Mouse (Mus musculus) lung, embryonic 14.5 days (tissue): ENCODE results near the gene Pcp4l1. TPM values are rescaled to one million over a fixed set of nuclear protein-coding genes. Genes with fewer than 3 reads are reported as not detected.

Experiments used
- ATAC-seq: fragments of 200-750 bp; cut with Nextera tagmentation; 2 replicates; pipeline ENCODE4 v1.8.0; 2017; ENCODE audit warnings: mild to moderate bottlenecking, moderate TSS enrichment, moderate library complexity; ENCODE audit not compliant: insufficient read depth
- DNase-seq: peaks from one replicate; pipeline ENCODE4 v3.0.0-alpha.2; 2015
- H3K27ac ChIP-seq: fragments of 300-500 bp; sonication (generic); 2 replicates; pipeline ENCODE4 v1.5.1; 2014; ENCODE audit warnings: low read depth, mild to moderate bottlenecking, moderate library complexity
- H3K27me3 ChIP-seq: fragments of 300-500 bp; sonication (generic); 2 replicates; pipeline ENCODE4 v1.6.1; 2014; ENCODE audit warnings: low read length, control low read depth; ENCODE audit not compliant: insufficient read depth
- H3K36me3 ChIP-seq: fragments of 300-500 bp; sonication (generic); 2 replicates; pipeline ENCODE4 v1.6.1; 2014; ENCODE audit warnings: control low read depth; ENCODE audit not compliant: insufficient read depth
- H3K4me1 ChIP-seq: fragments of 300-500 bp; sonication (generic); 2 replicates; pipeline ENCODE4 v1.6.1; 2014; ENCODE audit warnings: antibody characterized with exemption, control low read depth; ENCODE audit not compliant: insufficient read depth
- H3K4me2 ChIP-seq: fragments of 300-500 bp; sonication (generic); 2 replicates; pipeline ENCODE4 v1.6.1; 2014; ENCODE audit warnings: mild to moderate bottlenecking
- H3K4me3 ChIP-seq: fragments of 300-500 bp; sonication (generic); 2 replicates; pipeline ENCODE4 v1.5.1; 2014; ENCODE audit warnings: low read depth, low read length
- H3K9ac ChIP-seq: fragments of 300-500 bp; sonication (generic); 2 replicates; pipeline ENCODE4 v1.6.1; 2014
- H3K9me3 ChIP-seq: fragments of 300-500 bp; sonication (generic); 2 replicates; pipeline ENCODE4 v1.6.1; 2016; ENCODE audit warnings: low read depth, low read length, control low read depth
- CTCF ChIP-seq: IDR thresholded peaks from 2 replicates; pipeline ENCODE4 v1.5.1; 2016; ENCODE audit warnings: antibody characterized with exemption, low read depth
- WGBS: fragments of 180-500 bp; shearing (Covaris S2); extraction: QIAGEN DNeasy Blood & Tissue Kit; methylation state at CpG from one replicate; pipeline ENCODE4 v1.1.7; 2014; 5-methylcytosine and 5-hydroxymethylcytosine counted together
- polyA plus RNA-seq: library from polyadenylated mRNA; unstranded; fragments of >200 nt; fragmentation: Nextera tagmentation; extraction: Ambion mirVana; gene quantifications from 2 replicates; pipeline ENCODE4 v1.2.1, GENCODE M21; 2014

Pcp4l1 gene
- polyA plus RNA-seq, 1 experiment from 2014 or later, result 5.7 TPM

DNA sequence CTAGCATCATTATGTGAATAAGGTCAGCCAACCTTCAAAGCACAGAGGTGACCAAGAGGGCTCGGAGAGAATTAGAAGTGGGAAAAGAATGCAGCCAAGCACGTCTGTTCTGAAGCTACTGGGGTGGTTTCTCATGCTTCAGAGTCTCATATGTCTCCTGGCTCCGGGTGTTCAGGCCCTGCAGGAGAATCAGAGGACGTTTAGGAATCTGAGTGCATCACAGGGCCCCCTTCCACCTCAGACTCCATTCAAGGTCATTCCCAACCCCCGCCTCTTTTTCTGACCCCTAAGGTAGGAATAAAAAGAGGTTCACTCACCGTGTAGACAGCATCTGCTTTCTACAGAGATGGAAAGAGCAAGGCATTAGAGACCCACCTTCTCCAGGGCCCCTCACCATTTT lies 33.7 kb upstream of the Pcp4l1 start:
- Histone ChIP-seq H3K9me3 (no peaks in the 10 kb centered on the region), H3K27me3 (no peaks in the 10 kb centered on the region), H3K36me3 (peaks cover 14% of the 10 kb centered on the region), H3K27ac (no peak overlapping the region), H3K4me3 (no peak overlapping the region), H3K4me2 (no peak overlapping the region), H3K4me1 (no peaks in the 10 kb centered on the region), H3K9ac (no peak overlapping the region)
- no peak for TF ChIP-seq CTCF
- DNase-seq, result no peak
- no peak for ATAC-seq
- WGBS, result 56% methylated on average over 6 of the region's 6 CpGs

DNA sequence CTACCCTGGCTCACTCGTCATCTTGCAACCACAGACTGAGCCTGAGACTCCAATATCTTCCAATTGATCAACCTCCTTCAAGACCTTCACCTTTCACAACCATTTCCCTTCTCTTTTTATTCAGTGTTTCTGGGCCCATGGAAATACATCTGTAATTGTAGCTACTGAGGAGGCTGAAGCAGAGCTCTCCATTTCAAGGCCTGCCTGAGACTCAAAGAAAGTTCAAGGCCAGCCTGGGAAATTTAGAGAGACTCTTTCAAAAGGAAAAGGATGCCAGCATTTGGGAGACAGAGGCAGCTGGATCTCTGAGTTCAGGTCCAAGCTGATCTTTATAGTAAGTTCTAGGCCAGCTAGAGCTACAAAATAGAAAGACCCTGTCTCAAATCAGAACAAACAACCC lies 31.8 kb upstream of the Pcp4l1 start:
- H3K27ac ChIP-seq, result no peak overlapping the region
- no peak for DNase-seq
- ATAC-seq, result no peak
- H3K9me3 ChIP-seq, result no peaks in the 10 kb centered on the region
- H3K27me3 ChIP-seq, result no peaks in the 10 kb centered on the region
- H3K4me2 ChIP-seq, result no peak overlapping the region
- TF ChIP-seq CTCF, result no peak
- no peak overlapping the region for H3K4me3 ChIP-seq
- H3K9ac ChIP-seq, result no peak overlapping the region
- H3K36me3 ChIP-seq, result no peaks in the 10 kb centered on the region
- no peaks in the 10 kb centered on the region for H3K4me1 ChIP-seq
- WGBS, result 87% methylated on average over 1 of the region's 1 CpGs

DNA sequence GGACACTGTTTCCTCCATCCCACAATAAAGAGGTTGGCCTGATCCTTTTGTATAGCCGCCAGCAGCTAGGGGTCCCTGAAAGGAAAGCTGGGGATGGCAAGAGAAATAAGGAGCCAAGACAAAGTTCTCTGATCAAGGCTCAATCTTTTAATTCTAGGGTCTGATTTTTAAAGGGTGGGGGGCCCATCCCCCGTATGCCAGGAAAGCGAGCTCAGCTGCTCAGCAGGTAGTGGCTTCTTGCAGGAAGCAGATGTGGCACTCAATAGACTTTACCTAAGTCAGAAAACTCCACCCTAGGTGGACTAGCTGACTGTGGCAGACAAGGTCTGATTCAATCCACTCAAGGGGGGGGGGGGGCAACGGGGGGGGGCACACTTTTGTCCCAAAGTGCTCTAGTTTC lies 30.7 kb upstream of the Pcp4l1 start:
- no peaks in the 10 kb centered on the region for H3K4me1 ChIP-seq
- no peak for ATAC-seq

DNA sequence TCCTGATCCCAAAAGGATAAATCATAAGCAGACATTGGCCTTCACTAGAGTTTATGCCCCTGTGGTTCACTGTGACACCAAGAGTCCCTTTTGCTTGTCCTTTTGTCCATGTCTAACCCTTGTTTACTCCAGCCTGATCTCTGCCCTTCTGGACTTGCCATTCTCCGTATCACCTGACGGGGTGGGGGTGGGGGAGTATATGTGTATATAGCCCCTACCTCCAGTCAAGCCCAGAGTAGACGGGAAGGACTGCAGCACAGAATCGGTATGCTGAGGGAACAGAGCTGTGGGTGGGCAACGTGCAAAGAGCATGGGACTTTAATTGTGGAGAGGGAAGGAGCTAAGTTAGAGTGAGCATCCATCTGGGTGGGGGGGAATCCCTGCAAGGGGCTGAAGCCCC lies 28.8 kb upstream of the Pcp4l1 start, which contains the start of gene Apoa2:
Gene Apoa2 (plus strand): TSS at position 198 of the 400 bp plus-strand sequence.
- Histone ChIP-seq H3K27me3 (no peaks in the 10 kb centered on the region), H3K4me3 (no peak within 1 kb of the TSS), H3K4me2 (no peak within 1 kb of the TSS), H3K9me3 (no peaks in the 10 kb centered on the region), H3K27ac (no peak within 1 kb of the TSS), H3K36me3 (peaks cover 8% of the 10 kb centered on the region; the same call in 1 of the 2 replicates), H3K4me1 (peaks cover 6% of the 10 kb centered on the region; the same call in 1 of the 2 replicates), H3K9ac (no peak within 1 kb of the TSS)
- no peak for ATAC-seq
- no peak for DNase-seq
- WGBS, result 61% methylated on average over 5 of the region's 5 CpGs
- TF ChIP-seq CTCF, result no peak

More for the DNA sequence above, 30.7 kb upstream of the Pcp4l1 start:
- Histone ChIP-seq H3K9me3 (no peaks in the 10 kb centered on the region), H3K4me2 (no peak overlapping the region), H3K27ac (no peak overlapping the region), H3K27me3 (no peaks in the 10 kb centered on the region), H3K9ac (no peak overlapping the region), H3K36me3 (no peaks in the 10 kb centered on the region), H3K4me3 (no peak overlapping the region)
- no peak for TF ChIP-seq CTCF
- no peak for DNase-seq
- WGBS, result 60% methylated on average over 4 of the region's 4 CpGs

DNA sequence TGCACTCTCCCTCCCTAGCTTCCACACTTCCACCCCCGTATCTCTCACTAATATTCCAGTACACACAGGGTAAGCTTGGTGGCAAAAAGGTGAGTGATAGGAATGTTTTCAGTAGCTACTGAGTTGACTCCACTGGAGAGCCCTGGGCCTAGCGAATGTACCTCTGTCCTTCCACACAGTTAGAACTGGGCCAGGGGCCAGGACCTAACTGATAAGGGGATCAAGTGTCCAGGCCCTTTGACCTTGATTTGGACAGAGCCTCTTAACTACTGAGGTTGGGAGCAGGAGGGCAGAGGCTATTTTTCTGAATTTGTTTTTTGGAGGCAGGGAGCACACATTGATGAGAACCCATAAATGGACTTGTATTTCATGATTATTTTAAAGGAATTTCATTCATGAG lies 27.7 kb upstream of the Pcp4l1 start:
- DNase-seq (no peak), ATAC-seq (no peak)
- Histone ChIP-seq H3K9me3 (no peaks in the 10 kb centered on the region), H3K27me3 (no peaks in the 10 kb centered on the region), H3K9ac (no peak overlapping the region), H3K36me3 (peaks cover 18% of the 10 kb centered on the region), H3K27ac (no peak overlapping the region), H3K4me1 (peaks cover 6% of the 10 kb centered on the region; the same call in 1 of the 2 replicates), H3K4me3 (no peak overlapping the region), H3K4me2 (no peak overlapping the region)
- WGBS, result 58% methylated on average over 2 of the region's 2 CpGs
- no peak for TF ChIP-seq CTCF

DNA sequence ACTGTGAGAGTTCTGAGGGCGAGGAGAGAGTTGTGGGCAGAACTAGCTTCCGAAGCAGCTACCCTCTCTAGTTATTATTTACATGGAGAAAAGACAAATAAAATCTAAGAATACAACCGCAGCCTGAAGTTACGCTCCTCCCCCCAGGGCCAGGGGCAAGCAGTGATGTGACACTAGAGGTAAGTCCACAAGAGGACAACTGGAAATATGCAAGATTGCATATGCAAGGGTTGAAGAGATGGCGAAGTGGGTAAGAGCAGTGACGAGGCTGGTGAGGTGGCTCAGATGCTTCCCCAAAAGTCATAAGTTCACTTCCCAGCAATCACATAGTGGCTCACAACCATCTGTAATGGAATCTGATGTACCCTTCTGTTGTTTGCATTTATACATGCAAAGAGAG lies 27.1 kb upstream of the Pcp4l1 start:
- Histone ChIP-seq H3K36me3 (peaks cover 23% of the 10 kb centered on the region), H3K9ac (peak overlapping the region; percentile 59), H3K27ac (peak overlapping the region; percentile 94), H3K9me3 (no peaks in the 10 kb centered on the region), H3K27me3 (no peaks in the 10 kb centered on the region), H3K4me2 (peak overlapping the region; percentile 58), H3K4me3 (peak overlapping the region; percentile 61), H3K4me1 (peaks cover 6% of the 10 kb centered on the region; the same call in 1 of the 2 replicates)
- DNase-seq (no peak), ATAC-seq (no peak)
- TF ChIP-seq CTCF, result no peak
- WGBS, result 69% methylated on average over 6 of the region's 6 CpGs

DNA sequence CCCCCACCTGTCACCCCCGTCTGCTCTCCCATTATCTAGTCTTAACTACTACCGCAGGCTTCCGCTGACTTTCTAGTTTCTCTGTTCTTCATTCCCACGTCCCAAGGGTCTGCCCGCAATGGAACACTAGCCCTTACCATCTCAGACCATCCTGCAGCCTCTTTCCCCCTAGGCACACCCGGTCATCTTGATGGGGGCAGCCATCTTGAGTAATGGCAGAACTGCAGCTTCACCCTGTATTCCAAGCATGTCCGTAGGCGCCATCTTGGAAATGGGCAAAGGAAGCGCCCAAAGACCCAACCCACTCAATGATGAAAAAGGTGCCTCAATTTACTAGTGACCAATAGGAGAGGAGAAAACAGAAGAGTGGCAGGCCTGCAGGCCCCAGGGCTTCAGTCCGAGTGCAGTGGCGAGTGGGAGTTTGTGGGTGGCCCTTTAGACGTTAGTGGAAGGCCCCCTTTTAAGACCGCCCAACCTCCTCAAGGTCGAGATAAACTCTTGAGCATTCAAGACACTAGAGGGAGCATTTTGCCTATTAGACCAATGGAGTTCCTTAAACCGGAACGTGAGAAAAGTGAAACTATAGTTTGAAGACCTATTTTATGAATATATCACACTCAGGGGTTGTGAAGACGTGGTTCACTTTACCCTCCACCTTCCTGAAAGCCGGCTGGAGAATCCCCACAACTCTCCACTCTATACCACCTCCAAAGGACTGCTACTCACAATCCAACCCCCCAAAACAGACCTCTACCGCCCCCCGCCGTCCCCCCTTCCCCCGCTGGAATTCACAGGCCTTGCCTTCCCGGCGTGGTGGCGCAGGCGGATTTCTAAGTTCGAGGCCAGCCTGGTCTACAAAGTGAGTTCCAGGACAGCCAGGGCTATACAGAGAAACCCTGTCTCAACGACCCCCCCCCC lies 26.4 kb upstream of the Pcp4l1 start, which contains the start of gene Tomm40l:
Gene Tomm40l (minus strand): TSS at position 277 of the 918 bp plus-strand sequence.
- Histone ChIP-seq H3K27ac (peak within 1 kb of the TSS; percentile 94), H3K9ac (peak within 1 kb of the TSS; percentile 59), H3K4me1 (peaks cover 6% of the 10 kb centered on the region; the same call in 1 of the 2 replicates), H3K27me3 (no peaks in the 10 kb centered on the region), H3K4me3 (peak within 1 kb of the TSS; percentile 61), H3K36me3 (peaks cover 24% of the 10 kb centered on the region), H3K4me2 (peak within 1 kb of the TSS; percentile 91), H3K9me3 (no peaks in the 10 kb centered on the region)
- DNase-seq (peak; percentile 99), ATAC-seq (peak; percentile 99)
- peak; percentile 71 for TF ChIP-seq CTCF
- under 1% methylated on average over 28 of the region's 28 CpGs for WGBS
